Mouse (Mus musculus): ENCODE data around the gene Cep97. TPM values are rescaled to one million over a fixed set of nuclear protein-coding genes. Genes with fewer than 3 reads are reported as not detected.

Cep97 gene
- polyA plus RNA-seq (2015; fragmentation: Nextera tagmentation; extraction: Ambion mirVana): 13.1 and 16.6 TPM in 2 replicates

DNA sequence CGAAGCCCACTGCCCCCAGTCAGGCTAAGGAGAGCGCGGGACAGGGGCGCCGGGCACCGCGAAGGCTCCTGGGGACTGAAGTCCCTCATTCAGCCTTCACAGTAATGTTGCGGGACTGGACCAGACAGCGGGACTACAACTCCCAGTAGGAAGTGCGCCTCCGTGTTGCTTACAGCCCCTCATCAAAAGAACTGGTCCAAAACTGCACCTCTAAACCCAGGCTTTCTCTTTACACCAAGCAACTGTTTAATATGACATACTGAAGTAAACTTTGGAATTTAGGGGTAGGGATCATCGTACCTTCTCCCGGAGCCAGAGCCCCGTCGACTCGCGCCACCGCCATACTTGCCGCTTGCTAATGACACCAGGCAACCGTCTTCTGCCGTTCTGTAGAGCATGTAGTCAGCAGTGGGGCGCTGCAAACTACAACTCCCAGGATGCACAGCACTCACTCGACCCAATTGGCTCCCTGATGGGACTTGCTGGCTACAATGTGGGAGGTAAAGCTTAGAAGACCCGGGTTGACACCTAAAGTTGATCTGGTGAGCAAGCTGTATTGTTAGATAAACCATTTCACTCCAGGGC lies at the start of gene Cep97:
Gene Cep97 (minus strand): TSS at position 403 of the 585 bp plus-strand sequence.
- H3K4me2 ChIP-seq: peak within 1 kb of the TSS; percentile 68
- peaks cover 6% of the 10 kb centered on the region for H3K36me3 ChIP-seq
- no peaks in the 10 kb centered on the region for H3K27me3 ChIP-seq
- H3K27ac ChIP-seq (replicated peaks): peak within 1 kb of the TSS; percentile 75
- ATAC-seq (ENCODE audit: low read depth): peak; percentile 100
- H3K4me1 ChIP-seq (replicated peaks): peaks cover 11% of the 10 kb centered on the region
- peak within 1 kb of the TSS; percentile 84 for H3K4me3 ChIP-seq
- no peaks in the 10 kb centered on the region for H3K9me3 ChIP-seq
- peak within 1 kb of the TSS; percentile 82 for H3K9ac ChIP-seq
- WGBS: under 1% methylated on average over 24 of the region's 24 CpGs

DNA sequence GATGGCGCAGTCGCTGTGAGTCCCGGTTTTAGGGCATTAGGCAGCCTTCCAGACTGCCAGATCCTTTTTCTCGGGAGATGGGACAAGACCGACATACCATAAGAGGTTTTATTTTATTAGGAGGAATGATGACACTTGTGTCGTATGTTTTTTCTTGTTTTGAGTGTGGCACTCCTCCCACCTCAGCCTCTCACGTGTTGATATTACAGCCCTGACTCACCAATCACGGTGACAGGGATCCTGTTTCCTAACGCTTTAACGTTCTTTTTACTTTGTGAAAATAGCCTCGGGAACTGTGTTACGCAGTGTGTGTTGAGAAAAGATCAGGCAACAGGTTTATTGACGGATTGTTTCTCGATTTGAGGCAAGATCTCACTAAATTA lies 40.2 kb upstream of the Cep97 start:
- Histone ChIP-seq H3K4me2 (peak overlapping the region; percentile 87), H3K9me3 (no peaks in the 10 kb centered on the region), H3K4me3 (peak overlapping the region; percentile 99), H3K36me3 (peaks cover 32% of the 10 kb centered on the region), H3K27me3 (no peaks in the 10 kb centered on the region), H3K4me1 (replicated peaks) (peaks cover 42% of the 10 kb centered on the region), H3K9ac (peak overlapping the region; percentile 95), H3K27ac (replicated peaks) (peak overlapping the region; percentile 90)
- ATAC-seq (ENCODE audit: low read depth): no peak
- 6% methylated on average over 14 of the region's 14 CpGs for WGBS

DNA sequence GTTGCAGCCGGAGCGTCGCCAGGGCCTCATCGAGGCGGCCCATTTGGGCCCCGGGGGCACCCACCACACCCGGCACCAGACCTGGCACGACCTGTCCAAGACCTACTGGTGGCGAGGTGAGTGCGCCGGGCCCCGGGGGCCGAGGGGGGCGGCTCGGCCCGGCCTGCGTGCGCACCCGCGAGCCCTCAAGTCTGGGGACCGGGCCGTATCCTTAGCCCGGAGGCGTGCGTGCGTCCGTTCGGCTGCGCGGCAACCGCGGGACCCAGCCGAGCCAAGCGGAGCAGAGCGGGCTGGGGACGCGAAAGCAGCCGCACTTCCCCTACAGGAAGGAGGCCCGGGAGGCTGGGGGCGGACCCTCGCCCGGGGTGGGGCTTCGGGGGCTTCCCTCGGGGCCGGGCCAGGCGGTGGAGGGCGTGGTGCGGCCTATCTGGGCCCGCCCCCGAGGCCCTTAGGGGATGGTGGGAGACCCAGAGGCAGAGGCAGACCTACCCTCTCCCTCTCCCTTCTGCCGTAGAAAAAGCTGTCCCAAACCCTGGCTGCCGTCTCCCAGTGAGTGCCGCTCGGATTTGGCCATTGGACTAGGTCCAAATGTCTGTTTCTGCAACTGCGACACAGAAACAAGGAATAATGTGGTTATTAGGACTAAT lies 39.7 kb upstream of the Cep97 start:
- Histone ChIP-seq H3K4me3 (peak overlapping the region; percentile 99), H3K4me1 (replicated peaks) (peaks cover 43% of the 10 kb centered on the region), H3K9ac (peak overlapping the region; percentile 95), H3K9me3 (no peaks in the 10 kb centered on the region), H3K36me3 (peaks cover 37% of the 10 kb centered on the region), H3K4me2 (peak overlapping the region; percentile 87), H3K27me3 (no peaks in the 10 kb centered on the region), H3K27ac (replicated peaks) (peak overlapping the region; percentile 90)
- peak; percentile 70 for ATAC-seq (ENCODE audit: low read depth)
- under 1% methylated on average over 49 of the region's 55 CpGs for whole genome bisulfite sequencing

DNA sequence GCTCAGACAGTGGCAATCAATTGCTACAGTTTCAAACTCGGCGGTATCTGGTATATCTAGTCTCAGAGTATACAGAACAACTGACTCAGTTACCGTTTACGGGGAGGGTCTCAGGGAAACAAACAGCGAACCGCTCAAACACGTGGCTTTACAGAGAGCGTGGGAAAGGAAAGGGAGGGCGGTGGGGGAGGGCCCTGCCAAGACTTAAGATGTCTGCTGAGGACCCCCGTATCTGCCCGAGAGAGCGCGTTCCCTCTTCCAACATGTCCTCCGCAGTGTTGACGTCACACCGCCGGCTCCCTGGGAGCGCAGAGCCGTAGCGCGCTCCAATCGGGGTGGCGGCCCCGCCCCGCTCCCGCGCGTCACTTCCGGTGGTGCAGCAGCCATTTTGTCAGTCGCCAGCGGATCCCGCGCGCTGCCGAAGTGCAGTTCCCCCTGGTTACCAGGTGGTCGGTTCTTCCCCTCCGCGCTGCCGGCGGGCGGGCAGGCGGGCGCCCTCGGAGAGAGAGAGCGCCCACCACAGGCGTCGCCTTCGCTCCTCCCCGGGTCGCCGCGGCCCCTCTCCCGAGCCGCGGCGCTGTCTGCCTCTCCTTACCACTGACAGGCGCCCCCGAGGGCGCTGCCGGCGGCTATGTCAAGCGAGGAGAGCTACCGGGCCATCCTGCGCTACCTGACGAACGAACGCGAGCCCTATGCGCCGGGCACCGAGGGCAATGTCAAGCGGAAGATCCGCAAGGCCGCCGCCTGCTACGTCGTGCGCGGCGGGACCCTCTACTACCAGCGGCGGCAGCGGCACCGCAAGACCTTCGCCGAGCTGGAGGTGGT lies 39.0 kb upstream of the Cep97 start, which contains the start of gene Zbtb11:
Gene Zbtb11 (plus strand): TSS at position 453 of the 825 bp plus-strand sequence.
- Histone ChIP-seq H3K27ac (replicated peaks) (peak within 1 kb of the TSS; percentile 90), H3K9ac (peak within 1 kb of the TSS; percentile 95), H3K9me3 (no peaks in the 10 kb centered on the region), H3K36me3 (peaks cover 44% of the 10 kb centered on the region), H3K4me2 (peak within 1 kb of the TSS; percentile 87), H3K4me1 (replicated peaks) (peaks cover 49% of the 10 kb centered on the region), H3K4me3 (peak within 1 kb of the TSS; percentile 99), H3K27me3 (no peaks in the 10 kb centered on the region)
- under 1% methylated on average over 85 of the region's 86 CpGs for WGBS
- peak; percentile 99 for ATAC-seq (ENCODE audit: low read depth)

DNA sequence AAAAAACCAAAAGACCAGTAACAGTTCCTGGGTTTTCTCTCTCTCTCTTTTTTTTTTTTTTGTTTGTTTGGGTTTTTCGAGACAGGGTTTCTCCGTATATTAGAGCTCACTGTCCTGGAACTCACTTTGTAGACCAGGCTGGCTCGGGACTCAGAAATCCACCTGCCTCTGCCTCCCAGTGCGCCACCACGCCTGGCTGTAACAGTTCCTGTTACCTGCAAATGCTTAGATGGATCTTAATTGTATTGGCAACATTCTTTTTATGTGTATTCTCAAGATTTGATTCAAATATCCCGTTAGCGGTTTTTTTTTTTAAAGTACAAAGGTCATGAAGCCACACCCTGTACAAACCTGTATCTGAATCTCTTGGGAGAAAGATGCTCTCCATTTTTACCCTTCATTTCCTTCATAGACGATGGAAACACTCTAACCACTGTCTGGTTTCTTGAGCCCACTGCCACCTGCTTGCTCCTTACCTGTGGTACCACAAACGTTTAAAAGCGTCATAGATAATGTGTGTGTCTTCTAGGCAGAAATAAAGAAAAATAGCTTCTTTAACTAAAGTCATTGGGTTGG lies 38.1 kb upstream of the Cep97 start:
- ATAC-seq (ENCODE audit: low read depth): no peak
- H3K4me2 ChIP-seq: peak overlapping the region; percentile 70
- H3K27me3 ChIP-seq: no peaks in the 10 kb centered on the region

DNA sequence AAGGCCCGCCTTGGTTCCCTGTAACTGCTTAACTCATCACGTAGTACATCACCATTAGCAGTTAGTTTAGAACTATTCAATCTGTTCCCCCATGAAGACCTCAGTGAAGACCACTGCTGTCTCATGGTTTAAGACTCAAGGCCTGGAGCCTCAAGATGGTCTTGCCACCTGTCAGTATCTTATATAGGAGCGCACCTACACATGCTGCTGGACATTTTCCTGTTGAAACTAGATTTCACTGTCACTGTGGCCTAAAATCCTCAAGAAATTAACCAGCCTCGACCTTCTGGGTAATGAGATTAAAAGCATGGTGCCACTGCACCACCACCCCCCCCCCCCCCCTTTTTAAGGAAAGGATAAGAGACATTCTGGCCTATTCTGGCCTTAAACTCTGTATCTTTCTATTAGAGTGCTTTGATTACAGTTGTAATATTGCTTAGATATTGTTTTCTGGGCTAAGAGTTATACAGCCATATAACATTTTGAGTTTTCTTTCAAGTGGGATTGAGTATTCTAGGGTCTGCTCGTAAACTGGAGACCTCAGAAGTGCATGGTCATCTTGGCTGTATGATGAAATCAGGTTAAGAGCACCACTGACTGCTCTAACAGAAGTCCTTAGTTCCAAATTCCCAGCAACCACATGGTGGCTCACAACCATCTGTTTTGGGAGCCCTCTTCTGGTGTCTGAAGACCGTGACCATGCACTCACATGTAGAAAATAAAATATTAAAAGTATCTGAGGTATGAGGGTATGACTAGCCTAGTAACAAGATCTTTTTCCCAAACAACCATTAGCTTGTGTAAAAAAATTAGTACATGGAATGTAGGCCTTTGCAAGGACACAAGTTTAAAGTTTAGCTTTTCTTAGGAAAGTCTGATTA lies 37.3 kb upstream of the Cep97 start:
- H3K4me1 ChIP-seq (replicated peaks): peaks cover 60% of the 10 kb centered on the region
- WGBS: 79% methylated on average over 6 of the region's 6 CpGs

More for the DNA sequence above, 38.1 kb upstream of the Cep97 start:
- peak overlapping the region; percentile 99 for H3K4me3 ChIP-seq
- peaks cover 53% of the 10 kb centered on the region for H3K4me1 ChIP-seq (replicated peaks)
- H3K9ac ChIP-seq: peak overlapping the region; percentile 48
- H3K36me3 ChIP-seq: peaks cover 41% of the 10 kb centered on the region
- H3K9me3 ChIP-seq: no peaks in the 10 kb centered on the region
- H3K27ac ChIP-seq (replicated peaks): peak overlapping the region; percentile 78; the same call in 1 of the 2 replicates
- WGBS: 56% methylated on average over 10 of the region's 10 CpGs

DNA sequence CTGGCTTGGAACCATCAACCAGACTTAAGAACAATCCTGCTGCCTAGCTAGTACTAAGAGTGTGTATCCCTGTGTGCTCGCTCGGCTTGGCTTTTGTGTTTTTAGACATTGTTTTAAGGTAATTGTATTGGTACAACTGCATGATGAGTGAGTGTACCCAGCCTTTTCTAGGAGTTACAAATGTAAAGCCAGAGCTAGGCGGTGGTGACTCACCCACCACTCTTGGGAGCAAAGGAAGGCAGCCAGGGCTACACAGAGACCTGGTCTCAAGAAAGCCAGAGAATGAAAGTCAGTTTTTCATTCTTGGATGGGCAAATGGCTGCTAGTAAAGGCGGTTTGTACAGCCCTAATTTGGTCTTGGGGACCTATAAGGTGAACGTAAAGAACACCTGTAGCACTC lies 35.8 kb upstream of the Cep97 start:
- H3K27me3 ChIP-seq: no peaks in the 10 kb centered on the region
- ATAC-seq (ENCODE audit: low read depth): no peak

More for the DNA sequence above, 37.3 kb upstream of the Cep97 start:
- no peak for ATAC-seq (ENCODE audit: low read depth)
- Histone ChIP-seq H3K9me3 (no peaks in the 10 kb centered on the region), H3K27me3 (no peaks in the 10 kb centered on the region), H3K4me3 (no peak overlapping the region), H3K27ac (replicated peaks) (no peak overlapping the region), H3K9ac (no peak overlapping the region), H3K36me3 (peaks cover 39% of the 10 kb centered on the region), H3K4me2 (no peak overlapping the region)

DNA sequence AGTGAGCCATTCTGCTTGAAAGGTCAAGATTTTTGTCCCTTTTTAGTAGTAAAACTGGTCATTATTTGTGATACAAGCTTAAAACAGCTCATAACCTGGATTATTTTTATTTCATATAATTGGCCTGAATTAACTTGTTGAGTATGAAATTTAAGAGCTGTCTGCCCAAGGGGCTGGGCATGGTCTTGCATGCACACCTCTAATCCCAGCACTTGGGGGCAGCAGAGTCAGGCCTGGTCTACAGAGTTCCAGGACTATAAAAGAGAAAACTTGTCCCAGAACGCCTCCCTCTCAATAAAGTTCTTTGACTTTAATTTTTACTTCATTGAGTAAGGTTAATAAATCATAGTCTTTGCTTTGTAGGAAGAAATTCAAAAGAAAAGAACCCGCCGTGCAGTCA lies 34.5 kb upstream of the Cep97 start:
- WGBS: 77% methylated on average over 3 of the region's 3 CpGs
- no peak overlapping the region for H3K9ac ChIP-seq
- no peak overlapping the region for H3K4me3 ChIP-seq
- H3K9me3 ChIP-seq: no peaks in the 10 kb centered on the region
- H3K36me3 ChIP-seq: peaks cover 39% of the 10 kb centered on the region
- no peak for ATAC-seq (ENCODE audit: low read depth)
- H3K4me2 ChIP-seq: no peak overlapping the region
- H3K27me3 ChIP-seq: no peaks in the 10 kb centered on the region
- H3K27ac ChIP-seq (replicated peaks): no peak overlapping the region
- H3K4me1 ChIP-seq (replicated peaks): peaks cover 46% of the 10 kb centered on the region

More for the DNA sequence above, 35.8 kb upstream of the Cep97 start:
- H3K36me3 ChIP-seq: peaks cover 39% of the 10 kb centered on the region
- peaks cover 54% of the 10 kb centered on the region for H3K4me1 ChIP-seq (replicated peaks)
- H3K9me3 ChIP-seq: no peaks in the 10 kb centered on the region
- no peak overlapping the region for H3K4me3 ChIP-seq
- WGBS: 92% methylated on average over 5 of the region's 5 CpGs
- H3K4me2 ChIP-seq: no peak overlapping the region
- no peak overlapping the region for H3K9ac ChIP-seq
- H3K27ac ChIP-seq (replicated peaks): no peak overlapping the region

DNA sequence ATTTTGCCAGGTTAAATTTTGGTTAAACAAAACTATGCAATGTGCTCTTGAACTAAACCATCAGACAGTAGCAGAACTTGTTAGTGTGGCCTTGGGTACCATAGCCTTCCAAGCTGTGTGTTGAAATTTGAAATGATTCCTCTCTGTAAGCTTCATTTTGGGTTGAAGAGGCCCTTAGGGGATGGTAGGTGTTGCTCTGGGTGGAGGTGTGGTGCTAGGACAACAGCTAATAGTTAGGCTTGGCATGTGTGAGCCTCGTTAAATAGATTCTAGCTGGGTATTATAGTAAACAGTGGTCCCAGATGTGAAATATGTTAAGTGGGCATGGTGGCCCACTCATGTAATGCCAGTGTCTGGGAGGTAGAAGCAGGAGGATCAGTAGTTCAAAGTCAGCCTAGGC lies 32.6 kb upstream of the Cep97 start:
- no peak overlapping the region for H3K27ac ChIP-seq (replicated peaks)
- no peak for ATAC-seq (ENCODE audit: low read depth)
- peaks cover 35% of the 10 kb centered on the region for H3K4me1 ChIP-seq (replicated peaks)
- peak overlapping the region; percentile 74 for H3K4me3 ChIP-seq
- WGBS: 33% methylated on average over 1 of the region's 1 CpGs
- peaks cover 38% of the 10 kb centered on the region for H3K36me3 ChIP-seq
- H3K9me3 ChIP-seq: no peaks in the 10 kb centered on the region
- peak overlapping the region; percentile 91 for H3K9ac ChIP-seq
- peak overlapping the region; percentile 95 for H3K4me2 ChIP-seq
- H3K27me3 ChIP-seq: no peaks in the 10 kb centered on the region

DNA sequence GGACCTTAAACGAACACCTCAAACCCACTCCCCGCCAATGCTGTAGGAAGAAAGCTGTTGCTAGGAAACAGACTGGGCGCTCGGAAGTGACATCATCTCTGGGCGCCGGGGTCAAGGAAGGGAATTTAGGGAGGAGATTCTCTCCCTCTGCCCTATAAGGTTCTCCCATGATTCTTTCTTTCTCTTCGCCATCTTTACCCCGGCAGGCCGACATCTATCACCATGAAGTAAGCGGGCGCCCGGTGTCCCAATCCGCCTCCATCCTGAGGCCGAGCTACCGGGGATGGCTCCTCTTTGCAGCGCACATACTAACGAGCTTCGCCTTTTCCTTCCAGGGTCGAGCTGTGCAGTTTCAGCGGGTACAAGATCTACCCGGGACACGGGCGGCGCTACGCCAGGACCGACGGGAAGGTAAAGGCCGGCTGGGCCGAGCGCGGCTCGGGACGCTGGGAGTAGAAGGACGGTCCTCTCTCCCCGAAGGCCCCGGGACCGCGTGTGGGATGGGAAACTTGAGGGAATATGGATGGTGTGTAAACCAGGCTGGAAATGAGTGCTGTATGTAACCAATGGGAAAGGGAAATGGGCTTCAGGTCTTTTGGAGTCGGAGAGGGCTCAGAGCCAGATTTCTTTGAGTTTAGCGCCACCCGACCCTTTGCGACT lies 31.7 kb upstream of the Cep97 start, which contains the start of gene Rpl24:
Gene Rpl24 (plus strand): TSS at position 64 of the 660 bp plus-strand sequence.
- H3K4me3 ChIP-seq: peak within 1 kb of the TSS; percentile 74
- peak within 1 kb of the TSS; percentile 91 for H3K9ac ChIP-seq
- ATAC-seq (ENCODE audit: low read depth): peak; percentile 94
- peak within 1 kb of the TSS; percentile 95 for H3K4me2 ChIP-seq
- H3K4me1 ChIP-seq (replicated peaks): peaks cover 28% of the 10 kb centered on the region
- peaks cover 30% of the 10 kb centered on the region for H3K36me3 ChIP-seq
- WGBS: under 1% methylated on average over 42 of the region's 42 CpGs
- no peaks in the 10 kb centered on the region for H3K9me3 ChIP-seq
- peak within 1 kb of the TSS; percentile 89 for H3K27ac ChIP-seq (replicated peaks)
- no peaks in the 10 kb centered on the region for H3K27me3 ChIP-seq
